Mouse (Mus musculus): ENCODE measurements around the gene Galnt10. TPM values are rescaled to one million over a fixed set of nuclear protein-coding genes. Genes with fewer than 3 reads are reported as not detected.
A peak's percentile ranks its signal among the peaks of the same experiment; 100 is the strongest.

Gene Galnt10
- polyA plus RNA-seq, 1 experiment from 2014 or later: 31.3 TPM

GRCm38 (mm10) chr11:57683125-57683524 lies 37.9 kb downstream of the Galnt10 start:
- no peak overlapping the region for H3K4me3 ChIP-seq
- ATAC-seq (ENCODE audit: low FRiP score, low read depth): no peak
- H3K4me2 ChIP-seq (replicated peaks): no peak overlapping the region
- H3K27me3 ChIP-seq: no peaks in the 10 kb centered on the region
- peaks cover 5% of the 10 kb centered on the region; the same call in 1 of the 2 replicates for H3K9me3 ChIP-seq
- H3K27ac ChIP-seq: peak overlapping the region; percentile 22; the same call in 1 of the 2 replicates
- H3K4me1 ChIP-seq: peaks cover 58% of the 10 kb centered on the region
- H3K36me3 ChIP-seq: peaks cover 10% of the 10 kb centered on the region; the same call in 1 of the 2 replicates
- 59% methylated on average over 12 of the region's 12 CpGs for WGBS
- no peak overlapping the region for H3K9ac ChIP-seq

- peaks cover 8% of the 10 kb centered on the region; the same call in 1 of the 2 replicates for H3K36me3 ChIP-seq
- no peak overlapping the region for H3K4me3 ChIP-seq
- WGBS: 8% methylated on average over 8 of the region's 8 CpGs
- peak overlapping the region; percentile 14; the same call in 1 of the 2 replicates for H3K4me2 ChIP-seq (replicated peaks)
- H3K9me3 ChIP-seq: peaks cover 5% of the 10 kb centered on the region; the same call in 1 of the 2 replicates
- peaks cover 4% of the 10 kb centered on the region; the same call in 1 of the 2 replicates for H3K27me3 ChIP-seq
- H3K27ac ChIP-seq: no peak overlapping the region
- ATAC-seq (ENCODE audit: low FRiP score, low read depth): 0 out of 2 replicates have a peak, but pooled peaks have one; percentile 34
- peaks cover 66% of the 10 kb centered on the region for H3K4me1 ChIP-seq
- H3K9ac ChIP-seq: no peak overlapping the region
Observed at GRCm38 (mm10) chr11:57683931-57684330, 38.7 kb downstream of the Galnt10 start.

GRCm38 (mm10) chr11:57684891-57685290 lies 39.6 kb downstream of the Galnt10 start:
- H3K9ac ChIP-seq: no peak overlapping the region
- H3K36me3 ChIP-seq: no peaks in the 10 kb centered on the region
- no peak overlapping the region for H3K4me2 ChIP-seq (replicated peaks)
- ATAC-seq (ENCODE audit: low FRiP score, low read depth): no peak
- H3K27ac ChIP-seq: no peak overlapping the region; the same call in 1 of the 2 replicates
- no peak overlapping the region for H3K4me3 ChIP-seq
- WGBS: 34% methylated on average over 5 of the region's 5 CpGs
- H3K9me3 ChIP-seq: peaks cover under 1% of the 10 kb centered on the region; the same call in 1 of the 2 replicates
- peaks cover 67% of the 10 kb centered on the region for H3K4me1 ChIP-seq
- peaks cover 4% of the 10 kb centered on the region; the same call in 1 of the 2 replicates for H3K27me3 ChIP-seq

- no peaks in the 10 kb centered on the region for H3K36me3 ChIP-seq
- peaks cover 67% of the 10 kb centered on the region for H3K4me1 ChIP-seq
- peaks cover 4% of the 10 kb centered on the region; the same call in 1 of the 2 replicates for H3K27me3 ChIP-seq
- no peak overlapping the region for H3K9ac ChIP-seq
- H3K9me3 ChIP-seq: no peaks in the 10 kb centered on the region
- no peak overlapping the region for H3K4me3 ChIP-seq
- 19% methylated on average over 10 of the region's 10 CpGs for WGBS
- H3K27ac ChIP-seq: no peak overlapping the region
- H3K4me2 ChIP-seq (replicated peaks): no peak overlapping the region
- ATAC-seq (ENCODE audit: low FRiP score, low read depth): no peak
Observed at GRCm38 (mm10) chr11:57685689-57686454, 40.6 kb downstream of the Galnt10 start.

- Histone ChIP-seq H3K27ac (no peak overlapping the region), H3K4me2 (replicated peaks) (no peak overlapping the region), H3K27me3 (peaks cover 4% of the 10 kb centered on the region; the same call in 1 of the 2 replicates), H3K36me3 (no peaks in the 10 kb centered on the region), H3K9me3 (no peaks in the 10 kb centered on the region), H3K4me1 (peaks cover 60% of the 10 kb centered on the region), H3K4me3 (no peak overlapping the region), H3K9ac (no peak overlapping the region)
- ATAC-seq (ENCODE audit: low FRiP score, low read depth): no peak
- 85% methylated on average over 12 of the region's 12 CpGs for WGBS
Observed at GRCm38 (mm10) chr11:57686797-57687196, 41.6 kb downstream of the Galnt10 start.

GRCm38 (mm10) chr11:57687258-57687657 lies 42.0 kb downstream of the Galnt10 start:
- 92% methylated on average over 9 of the region's 9 CpGs for WGBS

GRCm38 (mm10) chr11:57688179-57688929 lies 43.1 kb downstream of the Galnt10 start:
- Histone ChIP-seq H3K27me3 (peaks cover 4% of the 10 kb centered on the region; the same call in 1 of the 2 replicates), H3K4me3 (no peak overlapping the region)

More at GRCm38 (mm10) chr11:57687258-57687657, 42.0 kb downstream of the Galnt10 start:
- Histone ChIP-seq H3K4me1 (peaks cover 55% of the 10 kb centered on the region), H3K36me3 (no peaks in the 10 kb centered on the region), H3K4me2 (replicated peaks) (no peak overlapping the region), H3K27ac (no peak overlapping the region), H3K27me3 (peaks cover 4% of the 10 kb centered on the region; the same call in 1 of the 2 replicates), H3K4me3 (no peak overlapping the region), H3K9ac (no peak overlapping the region), H3K9me3 (no peaks in the 10 kb centered on the region)
- ATAC-seq (ENCODE audit: low FRiP score, low read depth): no peak

GRCm38 (mm10) chr11:57689811-57690210 lies 44.6 kb downstream of the Galnt10 start:
- WGBS: 39% methylated on average over 6 of the region's 6 CpGs
- ATAC-seq (ENCODE audit: low FRiP score, low read depth): no peak
- H3K4me1 ChIP-seq: peaks cover 35% of the 10 kb centered on the region

More at GRCm38 (mm10) chr11:57688179-57688929, 43.1 kb downstream of the Galnt10 start:
- Histone ChIP-seq H3K9me3 (no peaks in the 10 kb centered on the region), H3K36me3 (no peaks in the 10 kb centered on the region), H3K27ac (no peak overlapping the region), H3K9ac (no peak overlapping the region), H3K4me2 (replicated peaks) (no peak overlapping the region), H3K4me1 (peaks cover 50% of the 10 kb centered on the region)
- no peak for ATAC-seq (ENCODE audit: low FRiP score, low read depth)
- WGBS: 44% methylated on average over 14 of the region's 14 CpGs

GRCm38 (mm10) chr11:57690836-57691235 lies 45.6 kb downstream of the Galnt10 start:
- ATAC-seq (ENCODE audit: low FRiP score, low read depth): no peak

More at GRCm38 (mm10) chr11:57689811-57690210, 44.6 kb downstream of the Galnt10 start:
- H3K27me3 ChIP-seq: peaks cover 4% of the 10 kb centered on the region; the same call in 1 of the 2 replicates
- no peak overlapping the region for H3K4me2 ChIP-seq (replicated peaks)
- no peak overlapping the region for H3K4me3 ChIP-seq
- H3K36me3 ChIP-seq: no peaks in the 10 kb centered on the region
- no peak overlapping the region for H3K27ac ChIP-seq
- H3K9ac ChIP-seq: no peak overlapping the region
- no peaks in the 10 kb centered on the region for H3K9me3 ChIP-seq

GRCm38 (mm10) chr11:57691939-57692338 lies 46.7 kb downstream of the Galnt10 start:
- Histone ChIP-seq H3K4me2 (replicated peaks) (no peak overlapping the region), H3K9ac (no peak overlapping the region), H3K4me1 (peaks cover 30% of the 10 kb centered on the region), H3K27ac (no peak overlapping the region), H3K4me3 (no peak overlapping the region), H3K36me3 (no peaks in the 10 kb centered on the region), H3K27me3 (peaks cover 4% of the 10 kb centered on the region; the same call in 1 of the 2 replicates), H3K9me3 (no peaks in the 10 kb centered on the region)
- 79% methylated on average over 6 of the region's 6 CpGs for WGBS
- ATAC-seq (ENCODE audit: low FRiP score, low read depth): no peak

More at GRCm38 (mm10) chr11:57690836-57691235, 45.6 kb downstream of the Galnt10 start:
- no peak overlapping the region for H3K27ac ChIP-seq
- H3K36me3 ChIP-seq: no peaks in the 10 kb centered on the region
- no peak overlapping the region for H3K4me3 ChIP-seq
- peaks cover 4% of the 10 kb centered on the region; the same call in 1 of the 2 replicates for H3K27me3 ChIP-seq
- no peak overlapping the region for H3K9ac ChIP-seq
- no peak overlapping the region for H3K4me2 ChIP-seq (replicated peaks)
- 92% methylated on average over 5 of the region's 5 CpGs for WGBS
- H3K9me3 ChIP-seq: no peaks in the 10 kb centered on the region
- H3K4me1 ChIP-seq: peaks cover 28% of the 10 kb centered on the region

GRCm38 (mm10) chr11:57692726-57693125 lies 47.5 kb downstream of the Galnt10 start:
- no peak overlapping the region for H3K4me2 ChIP-seq (replicated peaks)
- H3K36me3 ChIP-seq: no peaks in the 10 kb centered on the region
- no peaks in the 10 kb centered on the region for H3K9me3 ChIP-seq
- H3K27me3 ChIP-seq: peaks cover 4% of the 10 kb centered on the region; the same call in 1 of the 2 replicates
- no peak overlapping the region for H3K4me3 ChIP-seq
- 68% methylated on average over 7 of the region's 7 CpGs for WGBS
- H3K9ac ChIP-seq: no peak overlapping the region
- no peak overlapping the region for H3K27ac ChIP-seq
- ATAC-seq (ENCODE audit: low FRiP score, low read depth): no peak
- H3K4me1 ChIP-seq: peaks cover 34% of the 10 kb centered on the region

- no peak for ATAC-seq (ENCODE audit: low FRiP score, low read depth)
- 95% methylated on average over 6 of the region's 6 CpGs for WGBS
Observed at GRCm38 (mm10) chr11:57694486-57694885, 49.2 kb downstream of the Galnt10 start.

More at GRCm38 (mm10) chr11:57694486-57694885, 49.2 kb downstream of the Galnt10 start:
- Histone ChIP-seq H3K27me3 (no peaks in the 10 kb centered on the region), H3K4me1 (peaks cover 21% of the 10 kb centered on the region), H3K36me3 (no peaks in the 10 kb centered on the region), H3K9ac (no peak overlapping the region), H3K27ac (no peak overlapping the region), H3K4me3 (no peak overlapping the region), H3K4me2 (replicated peaks) (no peak overlapping the region), H3K9me3 (no peaks in the 10 kb centered on the region)

All from limb, embryonic 13.5 days (tissue).